In genomic region chr1:180423008-180423639, GRCm38 (mm10) we compare ENCODE assay signal across 12 mouse cellular contexts.
DNase-seq lines count a peak whose midpoint lies in the region; ATAC-seq and TF ChIP-seq lines count a peak whose summit lies in the region.
"Had no signal": no experiment of that assay in that cellular context is flagged by ENCODE, and none has a peak within 500 bp of the region (broad histone marks: within the 10 kb centered on the region; RNA-seq: fewer than 3 reads in every experiment).

No protein-coding gene starts in this region.

- intact Hi-C loops in heart, adult 2 months (cut with DNase I): loop anchor here (2.0 to 10.0 kb wide), 3 partner anchors 36 to 568 kb away; partner anchors contain the start of gene Itpkb
- intact Hi-C loops in heart, postnatal 25 days (cut with DNase I): loop anchor here (5.0 kb wide), 1 partner anchor 91 kb away; the partner anchor contains the start of gene Itpkb

- no peak for TF ChIP-seq CTCF in heart, adult 2 months (IDR thresholded peaks at IDR 0.05)
- no peak for TF ChIP-seq CTCF in stomach, postnatal 0 days (IDR thresholded peaks at IDR 0.05; ENCODE audit: low read depth)

- peak; percentile 37 to 49 for DNase-seq in heart, adult 2 months
- DNase-seq in heart, postnatal 25 days (ENCODE audit: low spot score): no peak
- peak; percentile 65 to 66 for DNase-seq in spleen, postnatal 36 days (ENCODE audit: low spot score in 2 of 2)
- DNase-seq in spleen, postnatal 14 days (ENCODE audit: low spot score in 2 of 2): no peak
- peak; percentile 57 for DNase-seq in heart, postnatal 4 days
- no peak for DNase-seq in stomach, postnatal 0 days (ENCODE audit: low spot score)
- DNase-seq in Muller cell, postnatal 12 days (ENCODE audit: inconsistent ontology term): no peak
- DNase-seq in frontal cortex, postnatal 25 days (ENCODE audit: low spot score in 2 of 2): no peak
- DNase-seq: cerebellum, adult 9-10 months had no signal

- H3K9me3 ChIP-seq in stomach, postnatal 0 days (ENCODE audit: control insufficient read depth, low read length): no peaks in the 10 kb centered on the region
- H3K9me3 ChIP-seq: limb, embryonic 10.5 days; neural tube, embryonic 15.5 days had no signal

- ATAC-seq in stomach, postnatal 0 days (ENCODE audit: low FRiP score, low TSS enrichment): 0 out of 2 replicates have a peak, but pooled peaks have one; percentile 11

- H3K9ac ChIP-seq in heart, adult 2 months (ENCODE audit: low read depth, low read length): no peak overlapping the region
- no peak overlapping the region for H3K9ac ChIP-seq in stomach, postnatal 0 days (ENCODE audit: low read length)
- H3K9ac ChIP-seq: neural tube, embryonic 15.5 days had no signal

- peak overlapping the region; percentile 85 for H3K27ac ChIP-seq in heart, adult 2 months
- peak overlapping the region; percentile 76 for H3K27ac ChIP-seq in stomach, postnatal 0 days (replicated peaks)
- H3K27ac ChIP-seq: limb, embryonic 10.5 days had no signal

- WGBS in heart, adult 2 months: 31% methylated on average over 16 of the region's 16 CpGs
- 39% methylated on average over 16 of the region's 16 CpGs for WGBS in stomach, postnatal 0 days

- TF ChIP-seq EP300 in heart, adult 2 months (IDR thresholded peaks at IDR 0.05; ENCODE audit: insufficient read depth, low read depth, low read length): no peak
- TF ChIP-seq EP300 in stomach, postnatal 0 days (optimal IDR thresholded peaks at IDR 0.05): no peak

- H3K4me2 ChIP-seq in stomach, postnatal 0 days (replicated peaks; ENCODE audit: low read depth): no peak overlapping the region
- H3K4me2 ChIP-seq: midbrain, embryonic 11.5 days; neural tube, embryonic 15.5 days had no signal

- peaks cover 17% of the 10 kb centered on the region for H3K4me1 ChIP-seq in heart, adult 2 months (ENCODE audit: control insufficient read depth, insufficient read depth, low read length)
- H3K4me1 ChIP-seq in stomach, postnatal 0 days (replicated peaks; ENCODE audit: control insufficient read depth, insufficient read depth): no peaks in the 10 kb centered on the region

- no peak for TF ChIP-seq POLR2A in heart, adult 2 months (IDR thresholded peaks at IDR 0.05; ENCODE audit: insufficient read depth, low read depth, low read length)

- H3K79me2 ChIP-seq in heart, adult 2 months (replicated peaks; ENCODE audit: control insufficient read depth, insufficient read depth, low read length): no peaks in the 10 kb centered on the region

- H3K36me3 ChIP-seq in heart, adult 2 months (ENCODE audit: control insufficient read depth, insufficient read depth, low read length): peaks cover 7% of the 10 kb centered on the region
- peaks cover 14% of the 10 kb centered on the region for H3K36me3 ChIP-seq in stomach, postnatal 0 days (ENCODE audit: control insufficient read depth, insufficient read depth, low read length)
- H3K36me3 ChIP-seq: neural tube, embryonic 15.5 days had no signal

- no peaks in the 10 kb centered on the region for H3K27me3 ChIP-seq in heart, adult 2 months (ENCODE audit: control insufficient read depth, insufficient read depth, low read length)
- H3K27me3 ChIP-seq in stomach, postnatal 0 days (ENCODE audit: control insufficient read depth, insufficient read depth, low read length): no peaks in the 10 kb centered on the region
- H3K27me3 ChIP-seq: neural tube, embryonic 15.5 days had no signal

- no peak overlapping the region for H3K4me3 ChIP-seq in heart, adult 2 months
- H3K4me3 ChIP-seq in stomach, postnatal 0 days (ENCODE audit: low read depth, low read length): no peak overlapping the region
- H3K4me3 ChIP-seq: limb, embryonic 10.5 days; neural tube, embryonic 15.5 days had no signal

Comparison
In these comparisons a context has a peak if more than half of its experiments do, and no peak if none do; other contexts are left out.
1. DNase-seq: peak in heart, adult 2 months (2 of 2), spleen, postnatal 36 days (2 of 2) and heart, postnatal 4 days (single experiment); none in heart, postnatal 25 days (single experiment), spleen, postnatal 14 days (0 of 2), stomach, postnatal 0 days (single experiment), Muller cell, postnatal 12 days (single experiment) and frontal cortex, postnatal 25 days (0 of 2).